Mouse (Mus musculus) kidney, adult 2 months (tissue): ENCODE results near the gene Shroom2. TPM values are rescaled to one million over a fixed set of nuclear protein-coding genes. Genes with fewer than 3 reads are reported as not detected.
A peak's percentile ranks its signal among the peaks of the same experiment; 100 is the strongest.

Source experiments
- DNase-seq: peaks from one replicate; pipeline ENCODE4 v3.0.0; 2021
- H3K27ac ChIP-seq: fragments of 200-500 bp; 2 replicates; pipeline ENCODE4 v1.5.1; 2012; ENCODE audit warnings: low read depth, low read length, control low read depth, inconsistent platforms; ENCODE audit not compliant: insufficient read depth
- H3K27me3 ChIP-seq: fragments of 200-500 bp; replicated peaks from 2 replicates; pipeline ENCODE4 v1.6.1; 2012; ENCODE audit warnings: mild to moderate bottlenecking, moderate library complexity, low read length, inconsistent platforms; ENCODE audit not compliant: control insufficient read depth, insufficient read depth
- H3K36me3 ChIP-seq: fragments of 200-500 bp; 2 replicates; pipeline ENCODE4 v1.6.1; 2012; ENCODE audit warnings: mild to moderate bottlenecking, moderate library complexity, low read length, inconsistent platforms; ENCODE audit not compliant: control insufficient read depth, insufficient read depth
- H3K4me1 ChIP-seq: fragments of 200-500 bp; 2 replicates; pipeline ENCODE4 v1.6.1; 2011; ENCODE audit warnings: low read length; ENCODE audit not compliant: control insufficient read depth, insufficient read depth
- H3K4me3 ChIP-seq: fragments of 200-500 bp; 2 replicates; pipeline ENCODE4 v1.5.1; 2011; ENCODE audit warnings: mild to moderate bottlenecking, low read depth, low read length, control low read depth; ENCODE audit not compliant: insufficient read depth
- CTCF ChIP-seq: fragments of 200-500 bp; conservative IDR thresholded peaks from 2 replicates; pipeline ENCODE4 v1.5.1; 2011; ENCODE audit warnings: low read depth, mild to moderate bottlenecking, control low read depth, low read length, moderate library complexity, mixed read lengths; ENCODE audit not compliant: insufficient read depth, insufficient read length
- POLR2A ChIP-seq: fragments of 200-500 bp; IDR thresholded peaks from one replicate; pipeline ENCODE4 v1.6.1; 2011; ENCODE audit warnings: low read depth, low read length, control low read depth
- WGBS: fragments of 180-500 bp; shearing (Covaris S2); methylation state at CpG from one replicate; pipeline ENCODE4 v1.1.7; 2018; 5-methylcytosine and 5-hydroxymethylcytosine counted together
- polyA plus RNA-seq: library from polyadenylated mRNA; depleted of rRNA; stranded (reverse); fragments of >200 nt; gene quantifications from 2 replicates; pipeline ENCODE4 v1.2.3, GENCODE M21; 2012; rRNA removed

The Shroom2 gene
- polyA plus RNA-seq, result 6.0 TPM in 2 replicates

DNA sequence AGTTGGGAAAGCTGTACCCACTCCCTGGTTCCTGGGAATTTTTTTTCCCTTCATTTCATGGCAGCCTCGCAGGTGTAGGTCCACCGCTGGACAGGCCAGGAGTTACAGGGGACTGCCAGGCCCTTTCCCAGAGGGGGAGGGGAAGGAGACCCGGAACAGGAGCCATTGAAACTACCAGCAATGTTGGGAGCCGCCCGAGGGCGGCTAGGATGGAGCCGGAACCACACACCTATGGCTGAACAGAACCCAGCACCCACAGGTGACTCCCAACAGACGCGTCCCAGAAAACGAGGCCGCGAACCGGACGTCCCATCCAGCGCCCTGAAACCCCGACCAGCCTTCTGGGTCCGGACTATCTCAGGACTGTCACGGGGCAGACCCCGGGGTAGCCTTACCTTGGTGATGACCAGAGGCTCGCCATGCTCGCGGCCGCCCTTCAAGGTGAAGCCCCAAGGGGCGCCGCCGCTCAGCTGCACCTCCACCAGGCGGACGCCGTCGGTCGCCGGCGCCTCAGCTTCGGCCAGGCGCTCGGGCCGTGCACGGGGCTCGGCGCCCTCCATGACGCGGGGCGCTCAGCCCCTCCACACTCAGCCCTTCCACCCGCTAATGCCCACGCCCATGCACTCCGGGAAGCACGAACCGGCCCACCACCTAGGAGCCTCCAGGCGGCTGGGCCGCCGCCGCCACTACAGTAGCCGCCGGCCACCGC lies at the start of gene Shroom2:
Gene Shroom2 (minus strand): TSS at position 575 of the 709 bp plus-strand sequence.
- Histone ChIP-seq H3K36me3 (no peaks in the 10 kb centered on the region), H3K27me3 (no peaks in the 10 kb centered on the region), H3K27ac (peak within 1 kb of the TSS; percentile 82), H3K4me3 (peak within 1 kb of the TSS; percentile 75), H3K4me1 (peaks cover 4% of the 10 kb centered on the region; the same call in 1 of the 2 replicates)
- under 1% methylated on average over 44 of the region's 55 CpGs for WGBS
- TF ChIP-seq CTCF (no peak), POLR2A (no peak)
- DNase-seq, result peak; percentile 51

DNA sequence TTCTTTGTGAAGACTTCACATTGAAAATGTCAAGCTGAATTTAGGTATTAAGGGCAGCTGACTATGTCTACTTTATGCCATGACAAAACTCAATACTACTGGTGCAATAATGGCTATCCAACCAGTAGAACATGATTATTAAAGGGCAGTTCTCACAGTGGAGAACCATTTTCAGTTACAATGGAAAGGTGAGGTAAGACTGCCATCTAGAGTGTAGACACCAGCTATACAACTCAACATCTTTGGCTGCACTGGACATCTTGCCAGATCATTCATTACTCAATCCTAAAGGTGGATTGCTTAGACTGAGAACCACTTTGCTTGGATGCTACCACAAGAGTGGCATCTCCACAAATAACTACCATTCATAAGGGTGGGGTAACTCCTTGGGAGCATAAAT lies 49.7 kb upstream of the Shroom2 start:
- no peak overlapping the region for H3K4me3 ChIP-seq
- no peak overlapping the region for H3K27ac ChIP-seq
- no peaks in the 10 kb centered on the region for H3K36me3 ChIP-seq
- no peaks in the 10 kb centered on the region for H3K27me3 ChIP-seq
- TF ChIP-seq CTCF (0 out of 2 replicates have a peak, but pooled peaks have one; percentile 21), POLR2A (no peak)
- no peaks in the 10 kb centered on the region for H3K4me1 ChIP-seq
- DNase-seq, result peak; percentile 38

DNA sequence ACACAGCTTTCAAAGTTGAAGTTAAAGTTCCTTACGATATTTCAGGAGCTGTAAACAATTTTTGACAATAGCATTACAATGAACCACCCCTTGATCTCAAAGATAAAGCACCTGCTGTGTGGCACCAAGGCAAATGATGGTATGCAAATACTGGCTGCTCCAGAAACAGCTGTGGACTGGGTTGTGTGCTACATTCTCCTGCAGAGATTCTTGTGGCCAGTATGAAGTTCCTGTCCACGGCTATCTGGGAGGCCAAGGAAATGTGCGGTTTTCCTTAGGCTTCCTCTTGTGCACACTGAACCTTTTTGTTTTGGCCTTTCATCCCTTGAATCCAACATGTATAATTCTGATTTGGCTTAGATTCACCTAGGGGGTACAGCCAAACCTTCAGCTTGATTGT lies 44.1 kb upstream of the Shroom2 start:
- H3K27ac ChIP-seq, result no peak overlapping the region
- no peak for DNase-seq

DNA sequence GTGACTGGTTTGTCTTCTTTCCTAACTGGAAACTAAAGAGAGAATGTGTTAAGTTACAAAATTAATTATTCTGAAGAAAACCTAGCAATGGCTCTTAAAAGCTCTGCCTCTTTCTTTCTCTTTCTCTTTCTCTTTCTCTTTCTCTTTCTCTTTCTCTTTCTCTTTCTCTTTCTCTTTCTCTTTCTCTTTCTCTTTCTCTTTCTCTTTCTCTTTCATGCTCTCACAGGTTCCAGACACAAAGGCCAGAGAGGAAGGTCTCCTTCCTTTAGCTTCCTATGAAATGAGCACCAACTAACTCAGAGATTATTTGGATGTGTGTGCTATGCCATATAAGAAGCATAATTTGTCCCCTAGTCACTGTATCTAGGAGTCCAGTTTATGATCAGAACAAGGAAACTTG lies 36.1 kb upstream of the Shroom2 start:
- no peak for TF ChIP-seq POLR2A
- no peak for TF ChIP-seq CTCF
- H3K4me3 ChIP-seq, result no peak overlapping the region
- DNase-seq, result no peak
- H3K27me3 ChIP-seq, result no peaks in the 10 kb centered on the region
- no peak overlapping the region for H3K27ac ChIP-seq
- H3K36me3 ChIP-seq, result no peaks in the 10 kb centered on the region
- H3K4me1 ChIP-seq, result no peaks in the 10 kb centered on the region

More for the DNA sequence above, 44.1 kb upstream of the Shroom2 start:
- H3K4me1 ChIP-seq, result no peaks in the 10 kb centered on the region
- H3K36me3 ChIP-seq, result no peaks in the 10 kb centered on the region
- H3K27me3 ChIP-seq, result no peaks in the 10 kb centered on the region
- TF ChIP-seq POLR2A (no peak), CTCF (no peak)
- no peak overlapping the region for H3K4me3 ChIP-seq
- WGBS, result 71% methylated on average over 3 of the region's 3 CpGs

DNA sequence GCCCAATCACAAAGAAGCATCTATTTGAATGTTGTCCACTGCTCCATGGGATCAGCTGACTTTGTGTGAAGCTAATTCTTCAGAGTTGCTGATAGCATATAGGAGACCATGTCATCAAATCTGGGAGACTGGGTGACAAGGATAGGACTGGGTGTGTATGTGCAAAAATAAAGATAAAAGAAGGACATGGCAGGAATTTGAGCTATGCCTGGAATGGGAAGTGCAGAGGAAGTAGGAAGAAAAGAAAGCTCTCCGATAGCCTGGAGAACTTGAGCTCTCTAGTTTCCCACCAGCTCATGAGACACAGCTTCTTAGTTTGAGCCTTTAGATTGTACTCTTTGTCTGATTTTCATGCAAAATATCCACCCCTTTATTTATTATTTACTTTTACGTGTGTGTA lies 19.3 kb upstream of the Shroom2 start:
- Histone ChIP-seq H3K4me1 (no peaks in the 10 kb centered on the region), H3K36me3 (no peaks in the 10 kb centered on the region), H3K27me3 (no peaks in the 10 kb centered on the region), H3K4me3 (no peak overlapping the region), H3K27ac (no peak overlapping the region)
- TF ChIP-seq POLR2A (no peak), CTCF (no peak)
- DNase-seq, result no peak
- WGBS, result 73% methylated on average over 2 of the region's 2 CpGs

DNA sequence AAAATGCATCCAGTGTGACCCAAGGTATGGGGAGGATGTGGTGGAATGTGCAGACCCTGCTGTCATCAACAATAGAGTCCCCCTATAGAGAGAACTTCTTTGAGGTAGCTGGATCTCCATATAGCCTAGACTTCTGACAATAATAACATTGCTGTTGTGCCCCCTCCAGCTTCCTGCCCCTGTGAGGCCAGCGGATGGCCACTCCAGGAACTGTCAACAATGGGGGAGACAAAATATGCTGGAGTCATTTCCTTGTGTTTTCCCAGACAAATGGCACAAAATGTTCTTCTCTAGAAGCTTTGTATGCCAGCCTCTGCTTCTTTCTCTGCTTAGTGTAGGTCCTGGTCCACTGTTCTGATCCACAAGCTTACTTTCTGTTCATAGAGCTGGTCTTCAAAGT lies 18.9 kb upstream of the Shroom2 start:
- no peaks in the 10 kb centered on the region for H3K27me3 ChIP-seq
- H3K36me3 ChIP-seq, result no peaks in the 10 kb centered on the region
- WGBS, result 47% methylated on average over 1 of the region's 1 CpGs
- H3K27ac ChIP-seq, result no peak overlapping the region
- no peak for TF ChIP-seq POLR2A
- TF ChIP-seq CTCF, result no peak
- no peak overlapping the region for H3K4me3 ChIP-seq
- no peak for DNase-seq
- no peaks in the 10 kb centered on the region for H3K4me1 ChIP-seq

DNA sequence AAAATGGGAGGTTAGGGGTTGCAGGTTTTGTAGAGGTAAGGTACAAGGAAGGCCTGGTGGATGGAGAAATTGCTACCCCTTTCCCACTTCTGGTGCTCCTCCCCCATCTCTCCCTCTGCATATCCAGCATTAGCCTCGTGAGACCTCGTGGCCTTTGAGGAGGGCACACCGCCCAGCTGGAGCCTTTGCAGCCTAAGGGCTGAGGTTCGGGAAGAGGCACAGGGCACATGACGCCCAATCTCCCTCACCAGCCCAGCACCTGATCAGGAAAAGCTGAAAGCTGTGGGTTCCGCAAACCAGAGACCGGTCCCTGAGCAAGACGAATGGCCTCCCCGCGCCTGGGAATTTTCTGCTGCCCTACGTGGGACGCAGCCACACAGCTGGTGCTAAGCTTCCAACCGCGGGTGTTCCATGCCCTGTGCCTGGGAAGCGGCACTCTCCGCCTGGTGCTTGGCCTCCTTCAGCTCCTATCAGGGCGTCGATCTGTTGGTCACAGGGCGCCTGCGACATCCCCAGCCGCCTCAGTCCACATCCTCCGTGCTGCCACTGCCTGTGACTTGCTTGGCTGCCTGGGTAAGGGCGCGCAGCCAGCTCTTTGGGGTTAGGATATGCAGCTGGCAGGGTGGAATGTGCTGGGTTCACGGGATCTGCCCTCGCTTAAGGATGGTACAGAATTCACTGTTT lies 12.6 kb upstream of the Shroom2 start, which contains the start of gene Gpr143:
Gene Gpr143 (plus strand): TSS at position 202 of the 684 bp plus-strand sequence.
- H3K4me3 ChIP-seq, result peak within 1 kb of the TSS; percentile 28; the same call in 1 of the 2 replicates
- peak; percentile 64 for DNase-seq
- H3K4me1 ChIP-seq, result no peaks in the 10 kb centered on the region

More for the DNA sequence above, 12.6 kb upstream of the Shroom2 start, which contains the start of gene Gpr143:
- Histone ChIP-seq H3K27ac (0 out of 2 replicates have a peak within 1 kb of the TSS, but pooled peaks have one; percentile 4), H3K27me3 (no peaks in the 10 kb centered on the region), H3K36me3 (no peaks in the 10 kb centered on the region)
- WGBS, result under 1% methylated on average over 24 of the region's 26 CpGs
- no peak for TF ChIP-seq CTCF
- TF ChIP-seq POLR2A, result no peak
